Mouse (Mus musculus) olfactory bulb, adult 2 months (tissue): ENCODE measurements around the gene Igf2bp3. TPM values are rescaled to one million over a fixed set of nuclear protein-coding genes. Genes with fewer than 3 reads are reported as not detected.

Source experiments
- H3K27ac ChIP-seq: fragments of 200-500 bp; 2 replicates; pipeline ENCODE4 v1.5.1; 2012; ENCODE audit warnings: low read depth, low read length; ENCODE audit not compliant: insufficient read depth
- H3K4me1 ChIP-seq: fragments of 200-500 bp; 2 replicates; pipeline ENCODE4 v1.6.1; 2012; ENCODE audit warnings: low read length; ENCODE audit not compliant: control insufficient read depth, insufficient read depth
- H3K4me3 ChIP-seq: fragments of 200-500 bp; 2 replicates; pipeline ENCODE4 v1.5.1; 2012; ENCODE audit warnings: mild to moderate bottlenecking, low read depth, low read length, moderate library complexity; ENCODE audit not compliant: insufficient read depth
- CTCF ChIP-seq: fragments of 200-500 bp; IDR thresholded peaks from 2 replicates; pipeline ENCODE4 v1.5.1; 2012; ENCODE audit warnings: low read depth, mild to moderate bottlenecking, low read length, moderate library complexity; ENCODE audit not compliant: insufficient read depth
- POLR2A ChIP-seq: fragments of 200-500 bp; IDR thresholded peaks from 2 replicates; pipeline ENCODE4 v1.6.1; 2012; ENCODE audit warnings: mild to moderate bottlenecking, low read depth, low read length, moderate library complexity; ENCODE audit not compliant: insufficient read depth
- WGBS: fragments of 180-500 bp; shearing (Covaris S2); methylation state at CpG from one replicate; pipeline ENCODE4 v1.1.7; 2018; 5-methylcytosine and 5-hydroxymethylcytosine counted together
- polyA plus RNA-seq: library from polyadenylated mRNA; stranded (reverse); fragments of >200 nt; gene quantifications from 2 replicates; pipeline ENCODE4 v1.2.4, GENCODE M21; 2012; ENCODE audit warnings: low replicate concordance; ENCODE audit not compliant: missing spikeins, insufficient read depth, insufficient read length

Gene Igf2bp3
- polyA plus RNA-seq, 1 experiment, result not detected

DNA sequence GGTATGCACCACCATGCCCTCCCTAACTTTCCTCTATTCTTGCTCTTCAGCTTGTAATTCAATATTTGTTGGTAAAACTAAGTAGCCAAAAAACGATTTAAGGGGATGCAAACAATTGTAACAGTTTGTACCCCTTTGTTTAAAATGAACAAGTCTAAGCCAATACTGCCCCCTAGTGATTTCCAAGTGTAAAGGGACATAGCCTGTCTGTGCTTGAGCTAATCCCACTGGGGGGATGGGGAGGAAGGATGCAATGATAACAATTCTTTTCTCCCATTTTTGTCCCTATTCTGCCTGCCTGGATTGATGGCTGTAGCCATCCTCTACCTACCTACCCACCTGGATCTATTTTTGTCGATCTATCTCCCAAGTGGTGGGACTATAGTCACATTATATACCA is 32.5 kb upstream of the Igf2bp3 start:
- TF ChIP-seq POLR2A (no peak), CTCF (no peak)
- H3K4me3 ChIP-seq, result no peak overlapping the region
- H3K27ac ChIP-seq, result no peak overlapping the region
- WGBS, result 47% methylated on average over 2 of the region's 2 CpGs
- H3K4me1 ChIP-seq, result no peaks in the 10 kb centered on the region

DNA sequence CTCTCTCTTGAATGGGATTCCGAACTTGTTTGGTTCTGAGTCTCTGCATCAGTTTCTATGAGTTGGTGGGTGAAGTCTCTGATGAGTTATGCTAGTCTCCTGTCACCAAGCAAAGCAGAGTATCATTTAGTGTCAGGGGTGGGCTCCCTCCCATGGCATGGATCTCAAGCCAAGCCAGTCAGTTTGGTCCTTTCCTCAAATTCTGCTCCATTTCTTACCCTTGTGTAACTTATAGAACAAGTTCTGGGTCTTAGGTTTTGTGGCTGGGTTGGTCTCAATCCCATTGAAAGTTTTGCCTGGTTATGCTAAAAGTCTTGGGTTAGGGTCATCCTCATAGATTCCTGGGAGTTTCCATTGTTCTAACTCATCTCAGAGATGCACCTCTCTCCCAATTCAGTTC is 27.6 kb upstream of the Igf2bp3 start:
- Histone ChIP-seq H3K4me1 (no peaks in the 10 kb centered on the region), H3K4me3 (no peak overlapping the region), H3K27ac (no peak overlapping the region)
- TF ChIP-seq POLR2A (no peak), CTCF (no peak)
- WGBS, result 83% methylated on average over 1 of the region's 1 CpGs

DNA sequence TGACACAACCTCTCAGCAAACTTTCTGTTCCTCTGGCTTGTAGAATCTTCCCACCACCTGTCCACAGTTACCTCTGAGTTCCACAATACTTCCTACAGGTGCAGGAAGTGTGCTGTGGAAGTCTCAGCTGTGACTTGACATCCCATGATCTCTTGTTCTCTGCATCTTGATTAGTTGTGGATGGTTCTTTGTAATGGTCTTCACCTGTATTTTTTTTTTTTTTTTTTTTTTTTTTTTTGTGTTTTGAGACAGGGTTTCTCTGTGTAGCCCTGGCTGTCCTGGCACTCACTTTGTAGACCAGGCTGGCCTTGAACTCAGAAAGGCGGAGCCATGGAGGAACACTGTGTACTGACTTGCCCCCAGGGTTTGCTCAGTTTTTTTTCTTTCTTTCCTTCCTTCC is 26.8 kb upstream of the Igf2bp3 start:
- Histone ChIP-seq H3K4me3 (no peak overlapping the region), H3K4me1 (no peaks in the 10 kb centered on the region)
- WGBS, result 100% methylated on average over 1 of the region's 1 CpGs

DNA sequence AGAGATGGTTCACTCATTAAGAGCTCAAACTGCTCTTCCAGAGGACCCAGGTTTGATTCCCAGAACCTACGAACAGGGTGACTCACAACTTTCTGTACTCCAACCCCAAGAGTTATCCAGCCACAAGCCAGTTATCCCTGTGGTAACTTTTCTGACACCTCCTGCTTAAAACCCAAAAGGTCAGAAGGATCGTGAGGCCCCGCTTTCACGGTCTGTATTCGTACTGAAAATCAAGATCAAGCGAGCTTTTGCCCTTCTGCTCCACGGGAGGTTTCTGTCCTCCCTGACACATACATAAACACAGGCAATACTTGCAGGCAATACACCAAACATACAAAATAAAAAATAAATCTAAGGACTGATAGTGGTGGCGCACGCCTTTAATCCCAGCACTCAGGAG is 21.6 kb upstream of the Igf2bp3 start:
- 66% methylated on average over 9 of the region's 9 CpGs for whole genome bisulfite sequencing
- TF ChIP-seq CTCF (no peak), POLR2A (no peak)
- Histone ChIP-seq H3K27ac (no peak overlapping the region), H3K4me1 (no peaks in the 10 kb centered on the region), H3K4me3 (no peak overlapping the region)

More for the DNA sequence above, 26.8 kb upstream of the Igf2bp3 start:
- no peak overlapping the region for H3K27ac ChIP-seq
- TF ChIP-seq POLR2A, result no peak
- TF ChIP-seq CTCF, result no peak

DNA sequence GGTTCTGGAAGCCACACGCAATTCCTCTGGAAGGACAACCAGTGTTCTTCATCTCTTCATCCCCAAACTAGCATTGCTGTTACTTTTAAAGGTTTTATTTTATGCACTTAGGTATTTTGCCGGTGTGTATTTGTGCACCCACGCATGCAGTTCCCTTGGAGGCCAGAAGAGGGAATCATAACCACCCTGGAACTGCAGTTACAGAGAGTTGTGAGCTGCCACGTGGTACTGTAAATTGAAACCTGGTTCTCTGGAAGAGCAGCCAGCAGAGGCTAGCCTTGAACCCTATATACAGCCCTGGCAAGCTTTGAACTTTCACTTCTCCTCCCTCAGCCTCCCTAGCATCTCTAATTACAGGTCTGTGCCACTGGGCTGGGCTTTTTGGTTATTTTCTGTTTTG is 18.6 kb upstream of the Igf2bp3 start:
- H3K27ac ChIP-seq, result no peak overlapping the region

DNA sequence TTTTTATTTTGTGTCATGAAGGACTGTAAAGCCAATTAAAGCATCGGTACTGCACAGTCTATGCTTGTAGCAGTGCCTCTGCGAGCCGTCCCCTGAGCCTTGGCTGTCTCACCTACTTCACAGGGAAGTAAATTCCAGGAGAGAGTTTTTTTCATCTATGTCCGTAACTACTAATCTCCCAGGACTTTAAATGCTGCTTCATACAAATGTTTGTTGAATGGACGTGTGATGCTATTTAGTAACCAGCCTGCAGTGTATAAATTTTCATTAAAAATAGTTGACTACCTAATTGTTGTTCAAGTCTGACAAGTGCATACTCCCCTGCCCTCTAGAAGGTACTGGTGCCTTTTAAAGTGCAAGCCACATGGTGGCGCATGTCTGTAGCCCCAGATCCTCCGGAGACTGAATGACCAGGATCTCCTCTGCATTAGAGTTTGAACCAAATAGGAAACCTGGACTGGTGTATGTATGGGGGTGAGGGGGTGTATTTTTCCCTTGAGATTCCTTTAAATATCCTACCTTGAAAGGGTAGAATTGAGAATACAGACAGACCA is 13.4 kb upstream of the Igf2bp3 start:
- 13% methylated on average over 7 of the region's 7 CpGs for WGBS
- no peak overlapping the region for H3K4me3 ChIP-seq
- no peak overlapping the region for H3K27ac ChIP-seq
- no peaks in the 10 kb centered on the region for H3K4me1 ChIP-seq
- TF ChIP-seq CTCF, result no peak
- TF ChIP-seq POLR2A, result no peak

More for the DNA sequence above, 18.6 kb upstream of the Igf2bp3 start:
- Histone ChIP-seq H3K4me3 (no peak overlapping the region), H3K4me1 (no peaks in the 10 kb centered on the region)
- 63% methylated on average over 4 of the region's 4 CpGs for WGBS
- TF ChIP-seq CTCF, result no peak
- no peak for TF ChIP-seq POLR2A

DNA sequence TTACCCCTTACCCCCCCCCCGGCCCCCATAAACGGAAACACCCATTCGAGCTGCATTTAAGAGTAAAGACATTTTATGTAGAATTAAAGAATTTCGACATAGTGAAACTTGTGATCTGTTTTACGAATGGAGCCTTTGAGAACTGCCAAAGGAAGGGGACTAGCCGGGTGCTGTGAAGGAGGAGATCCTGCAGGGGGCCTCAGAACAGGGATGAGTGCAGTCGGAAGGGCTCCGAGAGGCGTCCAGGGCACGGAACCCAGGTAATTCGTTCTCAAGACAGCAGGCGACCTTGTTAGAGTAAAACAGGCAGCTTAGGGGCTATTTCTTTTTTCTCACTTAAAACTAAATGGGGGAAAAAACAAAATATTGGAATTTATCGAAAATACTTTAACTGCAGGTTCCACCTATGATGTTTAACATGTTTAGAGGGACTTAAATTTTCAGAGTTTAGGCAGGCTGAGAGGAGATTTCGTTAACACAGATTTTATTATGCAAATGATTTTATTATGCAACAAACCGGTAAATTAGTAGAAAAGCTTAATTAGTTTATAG is 12.5 kb upstream of the Igf2bp3 start:
- no peak overlapping the region for H3K4me3 ChIP-seq
- no peak overlapping the region for H3K27ac ChIP-seq
- TF ChIP-seq CTCF (no peak), POLR2A (no peak)
- WGBS, result 7% methylated on average over 15 of the region's 15 CpGs
- no peaks in the 10 kb centered on the region for H3K4me1 ChIP-seq

DNA sequence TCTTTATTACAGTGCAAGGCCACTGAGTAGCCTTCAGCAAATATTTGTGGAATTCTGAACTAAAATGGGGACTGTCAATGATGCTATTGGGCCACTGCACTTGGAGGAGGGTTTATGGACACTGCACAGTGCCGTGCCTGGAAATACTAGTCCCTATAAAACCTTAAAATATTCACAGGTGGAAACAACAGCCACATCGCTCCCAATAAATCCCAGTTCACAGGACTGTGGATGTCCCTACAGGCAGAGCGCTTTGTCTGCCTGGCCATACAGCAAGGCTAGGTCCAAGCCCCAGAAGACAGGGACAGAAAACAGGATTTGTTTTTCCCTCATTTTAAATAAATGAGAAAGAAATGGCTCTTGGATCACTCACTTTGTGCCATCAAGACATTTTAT is 11.0 kb upstream of the Igf2bp3 start:
- no peaks in the 10 kb centered on the region for H3K4me1 ChIP-seq
- H3K27ac ChIP-seq, result no peak overlapping the region
- WGBS, result 91% methylated on average over 3 of the region's 3 CpGs
- no peak for TF ChIP-seq CTCF
- H3K4me3 ChIP-seq, result no peak overlapping the region

DNA sequence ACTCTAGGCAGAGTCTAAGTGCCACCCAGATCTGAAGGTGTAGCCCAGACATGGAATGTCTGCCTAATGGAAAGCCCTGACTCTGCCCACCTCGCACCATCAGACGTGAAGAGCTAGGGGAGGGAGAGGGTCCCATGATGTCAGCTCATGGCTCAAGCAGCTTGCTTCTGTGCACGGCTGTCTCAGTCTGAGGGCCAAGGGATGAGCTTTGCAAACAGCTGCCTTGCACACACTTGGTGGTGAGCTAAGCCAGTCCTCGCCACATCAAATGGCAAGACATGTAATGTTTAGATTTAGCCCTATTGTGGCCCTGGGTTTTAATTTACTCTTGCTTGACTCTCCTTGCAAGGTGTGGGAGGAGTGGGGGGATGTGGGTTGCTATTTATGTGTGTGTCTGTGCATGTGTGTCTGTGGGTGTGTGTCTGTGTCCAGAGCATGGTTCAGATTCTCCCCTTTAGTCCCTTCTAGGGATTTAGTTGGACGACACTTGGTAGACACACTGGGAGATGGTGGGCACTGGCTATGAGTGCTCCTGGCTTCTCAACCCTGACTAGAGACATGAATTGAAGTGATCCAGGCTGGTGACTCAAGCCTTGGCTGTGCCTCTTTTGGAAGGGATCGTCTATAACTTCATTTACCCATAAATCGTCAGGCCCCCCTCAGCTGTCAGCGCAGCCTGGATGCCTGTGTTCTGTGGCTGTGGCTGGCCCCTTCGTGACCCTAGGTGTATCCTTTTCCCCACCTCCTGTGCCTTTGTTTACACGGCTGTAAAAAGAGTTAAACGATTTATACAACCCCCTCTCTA is 10.4 kb upstream of the Igf2bp3 start:
- Histone ChIP-seq H3K4me3 (no peak overlapping the region), H3K27ac (no peak overlapping the region), H3K4me1 (no peaks in the 10 kb centered on the region)
- no peak for TF ChIP-seq POLR2A
- TF ChIP-seq CTCF, result no peak
- 69% methylated on average over 11 of the region's 11 CpGs for WGBS

DNA sequence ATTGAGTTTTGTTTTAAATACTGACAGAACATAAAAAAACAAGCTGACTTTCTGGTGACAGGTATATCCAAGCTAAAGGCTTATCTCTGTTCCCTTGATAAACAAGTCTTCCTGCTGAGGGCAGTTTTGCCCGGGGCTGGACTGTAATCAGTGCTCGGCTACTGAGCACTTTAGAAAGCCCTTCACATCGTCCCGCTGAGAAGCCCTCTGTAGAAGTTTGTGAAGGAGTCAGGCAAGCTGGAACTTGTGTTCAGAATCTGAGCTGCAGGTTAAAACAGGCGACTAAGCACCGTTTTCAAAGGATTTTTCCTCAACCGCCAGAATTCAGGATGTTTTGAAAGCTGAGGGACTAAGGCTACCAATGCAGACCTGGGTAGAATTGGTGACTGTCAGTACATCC is 7.1 kb upstream of the Igf2bp3 start:
- 7% methylated on average over 7 of the region's 7 CpGs for WGBS
- no peak overlapping the region for H3K4me3 ChIP-seq
- H3K27ac ChIP-seq, result no peak overlapping the region
- no peaks in the 10 kb centered on the region for H3K4me1 ChIP-seq
- no peak for TF ChIP-seq POLR2A
- TF ChIP-seq CTCF, result no peak
